ENCODE assay signal across 9 mouse cellular contexts in genomic region chr7:145102216-145102615, GRCm38 (mm10).
DNase-seq lines count a peak whose midpoint lies in the region; ATAC-seq lines count a peak whose summit lies in the region.
"Had no signal": no experiment of that assay in that cellular context is flagged by ENCODE, and none has a peak within 500 bp of the region (broad histone marks: within the 10 kb centered on the region; RNA-seq: fewer than 3 reads in every experiment).

No protein-coding gene starts in this region.

- no peak overlapping the region for H3K4me2 ChIP-seq in hindbrain, embryonic 16.5 days (ENCODE audit: low read length)
- H3K4me2 ChIP-seq in hindbrain, embryonic 12.5 days (replicated peaks), result no peak overlapping the region
- no peak overlapping the region for H3K4me2 ChIP-seq in embryonic facial prominence, embryonic 13.5 days
- no peak overlapping the region for H3K4me2 ChIP-seq in heart, embryonic 16.5 days (ENCODE audit: low read depth, low read length)
- H3K4me2 ChIP-seq in forebrain, embryonic 13.5 days, result no peak overlapping the region
- H3K4me2 ChIP-seq in liver, embryonic 12.5 days, result no peak overlapping the region

- no peaks in the 10 kb centered on the region for H3K27me3 ChIP-seq in hindbrain, embryonic 16.5 days (replicated peaks; ENCODE audit: control insufficient read depth, insufficient read depth, low read length)
- no peaks in the 10 kb centered on the region for H3K27me3 ChIP-seq in hindbrain, embryonic 12.5 days
- H3K27me3 ChIP-seq in embryonic facial prominence, embryonic 13.5 days, result no peaks in the 10 kb centered on the region
- H3K27me3 ChIP-seq in heart, embryonic 16.5 days (ENCODE audit: control insufficient read depth, insufficient read depth, low read length), result no peaks in the 10 kb centered on the region
- H3K27me3 ChIP-seq in forebrain, embryonic 13.5 days, result no peaks in the 10 kb centered on the region
- H3K27me3 ChIP-seq in liver, embryonic 12.5 days (replicated peaks), result no peaks in the 10 kb centered on the region; the same call in 1 of the 2 replicates

- H3K9ac ChIP-seq in hindbrain, embryonic 16.5 days (ENCODE audit: low read depth, low read length), result no peak overlapping the region
- no peak overlapping the region for H3K9ac ChIP-seq in hindbrain, embryonic 12.5 days
- H3K9ac ChIP-seq in embryonic facial prominence, embryonic 13.5 days, result no peak overlapping the region
- no peak overlapping the region for H3K9ac ChIP-seq in heart, embryonic 16.5 days (ENCODE audit: low read length)
- no peak overlapping the region for H3K9ac ChIP-seq in forebrain, embryonic 13.5 days
- no peak overlapping the region for H3K9ac ChIP-seq in liver, embryonic 12.5 days

- peak; percentile 78 for ATAC-seq in hindbrain, embryonic 16.5 days
- no peak for ATAC-seq in hindbrain, embryonic 12.5 days (ENCODE audit: low FRiP score)
- ATAC-seq in embryonic facial prominence, embryonic 13.5 days (ENCODE audit: insufficient number of reproducible peaks, insufficient read depth, low FRiP score, low TSS enrichment, low read depth), result no peak
- peak; percentile 52 for ATAC-seq in heart, embryonic 16.5 days (replicated peaks; ENCODE audit: extremely low read depth, insufficient read depth, low FRiP score)
- no peak for ATAC-seq in forebrain, embryonic 13.5 days
- no peak for ATAC-seq in liver, embryonic 12.5 days

- 46% methylated on average over 6 of the region's 6 CpGs for WGBS in hindbrain, embryonic 16.5 days
- 46% methylated on average over 6 of the region's 6 CpGs for WGBS in hindbrain, embryonic 12.5 days
- 34% methylated on average over 6 of the region's 6 CpGs for WGBS in embryonic facial prominence, embryonic 13.5 days
- 35% methylated on average over 6 of the region's 6 CpGs for WGBS in heart, embryonic 16.5 days
- WGBS in forebrain, embryonic 13.5 days, result 66% methylated on average over 6 of the region's 6 CpGs
- WGBS in liver, embryonic 12.5 days (ENCODE audit: insufficient replicate concordance), result 39% methylated on average over 6 of the region's 6 CpGs

- peaks cover 4% of the 10 kb centered on the region for H3K4me1 ChIP-seq in hindbrain, embryonic 16.5 days (ENCODE audit: control insufficient read depth, insufficient read depth, low read depth, low read length)
- peaks cover 4% of the 10 kb centered on the region for H3K4me1 ChIP-seq in hindbrain, embryonic 12.5 days
- H3K4me1 ChIP-seq in embryonic facial prominence, embryonic 13.5 days, result peaks cover 12% of the 10 kb centered on the region
- H3K4me1 ChIP-seq in heart, embryonic 16.5 days (ENCODE audit: control insufficient read depth, insufficient read depth, low read length), result peaks cover 2% of the 10 kb centered on the region; the same call in 1 of the 2 replicates
- H3K4me1 ChIP-seq in forebrain, embryonic 13.5 days, result 0 out of 2 replicates have a peak, but pooled peaks cover 3% of the 10 kb centered on the region
- H3K4me1 ChIP-seq in liver, embryonic 12.5 days, result no peaks in the 10 kb centered on the region

- H3K4me3 ChIP-seq in hindbrain, embryonic 16.5 days (ENCODE audit: low read length), result no peak overlapping the region
- no peak overlapping the region for H3K4me3 ChIP-seq in hindbrain, embryonic 12.5 days
- H3K4me3 ChIP-seq in embryonic facial prominence, embryonic 13.5 days, result no peak overlapping the region
- no peak overlapping the region for H3K4me3 ChIP-seq in heart, embryonic 16.5 days (ENCODE audit: low read length)
- H3K4me3 ChIP-seq in forebrain, embryonic 13.5 days, result no peak overlapping the region
- H3K4me3 ChIP-seq in liver, embryonic 12.5 days, result no peak overlapping the region
- H3K4me3 ChIP-seq: erythroblast, embryonic 14.5 days had no signal

- no peaks in the 10 kb centered on the region for H3K36me3 ChIP-seq in hindbrain, embryonic 16.5 days (ENCODE audit: control insufficient read depth, insufficient read depth, low read length)
- H3K36me3 ChIP-seq in hindbrain, embryonic 12.5 days, result no peaks in the 10 kb centered on the region
- no peaks in the 10 kb centered on the region for H3K36me3 ChIP-seq in embryonic facial prominence, embryonic 13.5 days
- H3K36me3 ChIP-seq in heart, embryonic 16.5 days (ENCODE audit: control insufficient read depth, insufficient read depth), result no peaks in the 10 kb centered on the region
- no peaks in the 10 kb centered on the region for H3K36me3 ChIP-seq in forebrain, embryonic 13.5 days (ENCODE audit: poor library complexity, severe bottlenecking)
- no peaks in the 10 kb centered on the region for H3K36me3 ChIP-seq in liver, embryonic 12.5 days

- DNase-seq in layer of hippocampus, postnatal 14 days (ENCODE audit: low spot score in 2 of 2), result peak; percentile 43 to 51
- DNase-seq in testis, postnatal 10 days (ENCODE audit: low spot score), result peak; percentile 53

- no peaks in the 10 kb centered on the region for H3K9me3 ChIP-seq in hindbrain, embryonic 16.5 days (ENCODE audit: control insufficient read depth, low read length)
- no peaks in the 10 kb centered on the region for H3K9me3 ChIP-seq in hindbrain, embryonic 12.5 days (replicated peaks)
- H3K9me3 ChIP-seq in embryonic facial prominence, embryonic 13.5 days, result no peaks in the 10 kb centered on the region
- no peaks in the 10 kb centered on the region for H3K9me3 ChIP-seq in heart, embryonic 16.5 days (replicated peaks; ENCODE audit: control insufficient read depth, low read length)
- H3K9me3 ChIP-seq in forebrain, embryonic 13.5 days (replicated peaks), result no peaks in the 10 kb centered on the region
- H3K9me3 ChIP-seq in liver, embryonic 12.5 days (replicated peaks), result no peaks in the 10 kb centered on the region

- no peak overlapping the region for H3K27ac ChIP-seq in hindbrain, embryonic 16.5 days (ENCODE audit: low read depth, low read length)
- H3K27ac ChIP-seq in hindbrain, embryonic 12.5 days, result no peak overlapping the region
- H3K27ac ChIP-seq in embryonic facial prominence, embryonic 13.5 days, result 0 out of 2 replicates have a peak overlapping the region, but pooled peaks have one; percentile 1
- no peak overlapping the region for H3K27ac ChIP-seq in heart, embryonic 16.5 days (ENCODE audit: low read length)
- H3K27ac ChIP-seq in forebrain, embryonic 13.5 days, result no peak overlapping the region
- no peak overlapping the region for H3K27ac ChIP-seq in liver, embryonic 12.5 days

Comparison
In these comparisons a context has a peak if more than half of its experiments do, and no peak if none do; other contexts are left out.
1. ATAC-seq: peak in hindbrain, embryonic 16.5 days (single experiment) and heart, embryonic 16.5 days (single experiment); none in hindbrain, embryonic 12.5 days (single experiment), embryonic facial prominence, embryonic 13.5 days (single experiment), forebrain, embryonic 13.5 days (single experiment) and liver, embryonic 12.5 days (single experiment).